Mouse (Mus musculus) MEL (cell line): ENCODE results near the gene Grb10. TPM values are rescaled to one million over a fixed set of nuclear protein-coding genes. Genes with fewer than 3 reads are reported as not detected.

Experiments used
- DNase-seq: peaks from one replicate; pipeline ENCODE4 v3.0.0; 2011; ENCODE audit warnings: low read depth, low spot score
- H3K27ac ChIP-seq: 2 replicates; pipeline ENCODE4 v1.5.1; 2012; ENCODE audit warnings: low read depth, mild to moderate bottlenecking, control low read depth, low read length, moderate library complexity; ENCODE audit not compliant: control insufficient read depth
- H3K27me3 ChIP-seq, 2 experiments: fragments of 150-350 bp in 1 of 2; sonication (generic) in 1 of 2; 2 replicates each; pipeline ENCODE4 v1.6.1; 2012; ENCODE audit warnings: low read length in 2 of 2, mild to moderate bottlenecking in 2 of 2, improper control_type of control experiment in 1 of 2, moderate library complexity in 1 of 2; ENCODE audit not compliant: insufficient read depth in 2 of 2, control insufficient read depth in 1 of 2
- H3K36me3 ChIP-seq, 2 experiments: 2 replicates each; pipeline ENCODE4 v1.6.1; 2012 to 2014; ENCODE audit warnings: low read length in 2 of 2, improper control_type of control experiment in 1 of 2, inconsistent platforms in 1 of 2, mild to moderate bottlenecking in 1 of 2; ENCODE audit not compliant: insufficient read depth in 2 of 2, control insufficient read depth in 1 of 2
- H3K4me1 ChIP-seq, 2 experiments: fragments of 150-350 bp in 1 of 2; sonication (generic) in 1 of 2; 2 replicates each; pipeline ENCODE4 v1.6.1; 2012; ENCODE audit warnings: low read length in 2 of 2, improper control_type of control experiment in 1 of 2, mild to moderate bottlenecking in 1 of 2; ENCODE audit not compliant: insufficient read depth in 2 of 2, control insufficient read depth in 1 of 2
- H3K4me3 ChIP-seq, 2 experiments: fragments of 150-350 bp in 1 of 2; sonication (generic) in 1 of 2; 2 replicates each; pipeline ENCODE4 v1.5.1; 2012; ENCODE audit warnings: low read depth in 2 of 2, low read length in 2 of 2, mild to moderate bottlenecking in 2 of 2, moderate library complexity in 2 of 2, control low read depth in 1 of 2, improper control_type of control experiment in 1 of 2; ENCODE audit not compliant: control insufficient read depth in 1 of 2, insufficient read depth in 1 of 2
- H3K79me2 ChIP-seq: 2 replicates; pipeline ENCODE4 v1.6.1; 2012; ENCODE audit warnings: mild to moderate bottlenecking, low read length, moderate library complexity; ENCODE audit not compliant: control insufficient read depth, poor library complexity, insufficient read depth
- H3K9ac ChIP-seq: 2 replicates; pipeline ENCODE4 v1.6.1; 2012; ENCODE audit warnings: low read depth, mild to moderate bottlenecking, control low read depth, low read length, moderate library complexity; ENCODE audit not compliant: control insufficient read depth, poor library complexity, severe bottlenecking
- H3K9me3 ChIP-seq: fragments of 150-350 bp; sonication (generic); replicated peaks from 2 replicates; pipeline ENCODE4 v1.6.1; 2012; ENCODE audit warnings: mild to moderate bottlenecking, low read length, improper control_type of control experiment, moderate library complexity; ENCODE audit not compliant: insufficient read depth
- BHLHE40 ChIP-seq: IDR thresholded peaks from 2 replicates; pipeline ENCODE4 v1.6.1; 2012; ENCODE audit warnings: low read depth, mild to moderate bottlenecking, inconsistent platforms, low read length, improper control_type of control experiment, borderline replicate concordance
- CHD1 ChIP-seq: IDR thresholded peaks from 2 replicates; pipeline ENCODE4 v1.6.1; 2012; ENCODE audit warnings: low read depth, mild to moderate bottlenecking, inconsistent platforms, low read length, improper control_type of control experiment
- CHD2 ChIP-seq: IDR thresholded peaks from 2 replicates; pipeline ENCODE4 v1.6.1; 2011; ENCODE audit warnings: low read length, improper control_type of control experiment
- CTCF ChIP-seq, 3 experiments: IDR thresholded peaks in 2 of 3; conservative IDR thresholded peaks in 1 of 3; 2 replicates each; pipeline ENCODE4 v1.5.1; 2011 to 2012; ENCODE audit warnings: low read length in 3 of 3, low read depth in 2 of 3, mild to moderate bottlenecking in 2 of 3, improper control_type of control experiment in 1 of 3, inconsistent platforms in 1 of 3, mixed read lengths in 1 of 3, moderate library complexity in 1 of 3; ENCODE audit not compliant: control insufficient read depth in 1 of 3, insufficient read depth in 1 of 3, poor library complexity in 1 of 3, severe bottlenecking in 1 of 3
- E2F4 ChIP-seq: IDR thresholded peaks from 2 replicates; pipeline ENCODE4 v1.6.1; 2011; ENCODE audit warnings: low read depth, low read length, improper control_type of control experiment, borderline replicate concordance
- ELF1 ChIP-seq: IDR thresholded peaks from 2 replicates; pipeline ENCODE4 v1.6.1; 2014; ENCODE audit warnings: low read depth, mild to moderate bottlenecking, inconsistent platforms, low read length, improper control_type of control experiment, moderate library complexity
- EP300 ChIP-seq, 2 experiments: IDR thresholded peaks; 2 replicates each; pipeline ENCODE4 v1.6.1; 2011; ENCODE audit warnings: improper control_type of control experiment in 2 of 2, low read length in 2 of 2, low read depth in 1 of 2, mild to moderate bottlenecking in 1 of 2
- ETS1 ChIP-seq: IDR thresholded peaks from 2 replicates; pipeline ENCODE4 v1.6.1; 2012; ENCODE audit warnings: low read depth, mild to moderate bottlenecking, inconsistent platforms, low read length, improper control_type of control experiment, moderate library complexity
- GABPA ChIP-seq: IDR thresholded peaks from 2 replicates; pipeline ENCODE4 v1.6.1; 2012; ENCODE audit warnings: low read depth, mild to moderate bottlenecking, inconsistent platforms, low read length, improper control_type of control experiment, moderate library complexity
- HCFC1 ChIP-seq: IDR thresholded peaks from 2 replicates; pipeline ENCODE4 v1.6.1; 2012; ENCODE audit warnings: low read depth, mild to moderate bottlenecking, inconsistent platforms, low read length, improper control_type of control experiment, moderate library complexity
- JUND ChIP-seq: IDR thresholded peaks from 2 replicates; pipeline ENCODE4 v1.6.1; 2011; ENCODE audit warnings: low read depth, mild to moderate bottlenecking, improper control_type of control experiment, low read length
- MAZ ChIP-seq: IDR thresholded peaks from 2 replicates; pipeline ENCODE4 v1.6.1; 2012; ENCODE audit warnings: low read depth, mild to moderate bottlenecking, inconsistent platforms, low read length, improper control_type of control experiment
- MEF2A ChIP-seq: IDR thresholded peaks from 2 replicates; pipeline ENCODE4 v1.6.1; 2014; ENCODE audit warnings: low read depth, mild to moderate bottlenecking, inconsistent platforms, low read length, improper control_type of control experiment; ENCODE audit not compliant: poor library complexity, insufficient replicate concordance, severe bottlenecking; ENCODE audit errors: extremely low read depth
- MXI1 ChIP-seq: IDR thresholded peaks from 2 replicates; pipeline ENCODE4 v1.6.1; 2011; ENCODE audit warnings: mild to moderate bottlenecking, low read depth, low read length, improper control_type of control experiment
- MYB ChIP-seq: IDR thresholded peaks from 2 replicates; pipeline ENCODE4 v1.6.1; 2011; ENCODE audit warnings: mild to moderate bottlenecking, low read depth, low read length, improper control_type of control experiment
- NELFE ChIP-seq: IDR thresholded peaks from 2 replicates; pipeline ENCODE4 v1.6.1; 2011; ENCODE audit warnings: low read depth, low read length, improper control_type of control experiment
- NRF1 ChIP-seq: IDR thresholded peaks from 2 replicates; pipeline ENCODE4 v1.6.1; 2014; ENCODE audit warnings: low read depth, mild to moderate bottlenecking, inconsistent platforms, low read length, improper control_type of control experiment, moderate library complexity; ENCODE audit not compliant: poor library complexity, insufficient read depth, severe bottlenecking
- POLR2A ChIP-seq, 2 experiments: IDR thresholded peaks; 2 replicates each; pipeline ENCODE4 v1.6.1; 2011 to 2012; ENCODE audit warnings: low read length in 2 of 2, mild to moderate bottlenecking in 2 of 2, control low read depth in 1 of 2, improper control_type of control experiment in 1 of 2, low read depth in 1 of 2, moderate library complexity in 1 of 2; ENCODE audit not compliant: control insufficient read depth in 1 of 2, insufficient read depth in 1 of 2, poor library complexity in 1 of 2
- POLR2AphosphoS2 ChIP-seq: IDR thresholded peaks from 2 replicates; pipeline ENCODE4 v1.6.1; 2011; ENCODE audit warnings: low read length, improper control_type of control experiment
- POLR2AphosphoS5 ChIP-seq: IDR thresholded peaks from 2 replicates; pipeline ENCODE4 v1.6.1; 2012; ENCODE audit warnings: low read depth, borderline replicate concordance, mild to moderate bottlenecking, inconsistent platforms, low read length, moderate library complexity, mixed read lengths
- RAD21 ChIP-seq: IDR thresholded peaks from 2 replicates; pipeline ENCODE4 v1.6.1; 2011; ENCODE audit warnings: mild to moderate bottlenecking, low read depth, low read length, improper control_type of control experiment
- TAL1 ChIP-seq: IDR thresholded peaks from 2 replicates; pipeline ENCODE4 v1.6.1; 2012; ENCODE audit warnings: mild to moderate bottlenecking, inconsistent platforms, low read length, moderate library complexity, mixed read lengths
- TCF12 ChIP-seq: IDR thresholded peaks from 2 replicates; pipeline ENCODE4 v1.6.1; 2014; ENCODE audit warnings: low read depth, mild to moderate bottlenecking, inconsistent platforms, low read length, improper control_type of control experiment, moderate library complexity
- USF2 ChIP-seq, 2 experiments: IDR thresholded peaks; 2 replicates each; pipeline ENCODE4 v1.6.1; 2011 to 2012; ENCODE audit warnings: improper control_type of control experiment in 2 of 2, low read length in 2 of 2, borderline replicate concordance in 1 of 2, inconsistent platforms in 1 of 2, low read depth in 1 of 2, mild to moderate bottlenecking in 1 of 2; ENCODE audit not compliant: insufficient read depth in 1 of 2
- ZNF384 ChIP-seq: IDR thresholded peaks from 2 replicates; pipeline ENCODE4 v1.6.1; 2012; ENCODE audit warnings: low read depth, mild to moderate bottlenecking, inconsistent platforms, low read length, improper control_type of control experiment
- polyA plus RNA-seq, 2 experiments: library from polyadenylated mRNA; stranded (reverse) in 1 of 2; unstranded in 1 of 2; fragments of >175 nt in 1 of 2; fragments of >200 nt in 1 of 2; gene quantifications; 2 replicates each; pipeline versions ENCODE4 v1.2.1 to v1.2.4; 2012; ENCODE audit warnings: low replicate concordance in 2 of 2, low read depth in 1 of 2; ENCODE audit not compliant: insufficient read length in 2 of 2, insufficient read depth in 1 of 2, missing spikeins in 1 of 2
- total RNA-seq: library from RNA; depleted of rRNA; stranded (reverse); fragments of 300-350 nt; gene quantifications from 2 replicates; pipeline ENCODE4 v1.2.3, GENCODE M21; 2012

Grb10 gene
- total and polyA plus RNA-seq, 3 experiments = not detected

- H3K36me3 ChIP-seq = peaks cover 0 to 5% of the 10 kb centered on the region in 2 experiments; a peak in 1 of 4 replicates
Measured at GRCm38 (mm10) chr11:11970246-11970645, 68.2 kb downstream of the Grb10 start.

DNA sequence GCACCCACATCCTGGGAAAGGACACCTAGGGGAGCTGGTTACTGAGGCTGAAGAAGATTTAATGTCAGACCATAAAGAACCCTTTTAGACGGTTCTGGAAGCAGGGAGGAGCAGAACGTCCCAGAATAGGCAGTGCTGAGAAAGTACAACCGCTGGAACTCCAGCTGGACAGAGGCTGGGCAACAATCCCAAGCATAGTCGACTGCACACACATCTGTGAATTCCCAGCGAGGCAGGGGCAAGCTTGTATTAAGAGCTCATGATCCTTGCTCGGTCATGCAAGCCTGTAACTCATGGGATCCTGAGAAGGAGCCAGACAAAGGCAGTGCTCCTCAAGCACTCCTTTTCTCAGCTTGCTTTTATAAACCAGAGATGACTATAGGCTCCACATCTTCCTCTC, 69.7 kb downstream of the Grb10 start:
- no peaks in the 10 kb centered on the region for H3K4me1 ChIP-seq
- H3K27ac ChIP-seq = no peak overlapping the region
- no peak overlapping the region for H3K4me3 ChIP-seq
- TF ChIP-seq RAD21 = no peak
- no peak for TF ChIP-seq MYB
- TF ChIP-seq HCFC1 = no peak
- TF ChIP-seq ZNF384 = no peak
- TF ChIP-seq ELF1 = no peak
- no peak for TF ChIP-seq TCF12
- TF ChIP-seq, all 39 proteins: peak for 0
- Histone ChIP-seq H3K27me3 (peaks cover 6% of the 10 kb centered on the region in 2 experiments; a peak in 1 of 4 replicates), H3K79me2 (no peaks in the 10 kb centered on the region), H3K36me3 (peaks cover 0 to 2% of the 10 kb centered on the region in 2 experiments; a peak in 1 of 4 replicates), H3K9ac (no peak overlapping the region), H3K9me3 (no peaks in the 10 kb centered on the region)
- DNase-seq = no peak

More at GRCm38 (mm10) chr11:11970246-11970645, 68.2 kb downstream of the Grb10 start:
- Histone ChIP-seq H3K27ac (no peak overlapping the region), H3K4me3 (no peak overlapping the region), H3K9ac (no peak overlapping the region), H3K9me3 (no peaks in the 10 kb centered on the region), H3K79me2 (no peaks in the 10 kb centered on the region), H3K27me3 (peaks cover 7 to 12% of the 10 kb centered on the region in 2 experiments; a peak in 2 of 4 replicates), H3K4me1 (no peaks in the 10 kb centered on the region)
- DNase-seq = no peak
- TF ChIP-seq ZNF384 = no peak
- no peak for TF ChIP-seq TCF12
- TF ChIP-seq MEF2A = no peak
- no peak for TF ChIP-seq HCFC1
- TF ChIP-seq POLR2AphosphoS5 = no peak
- no peak for TF ChIP-seq CTCF (IDR thresholded peaks at IDR 0.05 in 2 of 3, conservative IDR thresholded peaks at IDR 0.05 in 1 of 3; ENCODE audit: control insufficient read depth in 1 of 3, insufficient read depth in 1 of 3, low read depth in 2 of 3, low read length in 3 of 3, poor library complexity in 1 of 3, severe bottlenecking in 1 of 3)
- no peak for TF ChIP-seq NELFE
- no peak for TF ChIP-seq JUND

DNA sequence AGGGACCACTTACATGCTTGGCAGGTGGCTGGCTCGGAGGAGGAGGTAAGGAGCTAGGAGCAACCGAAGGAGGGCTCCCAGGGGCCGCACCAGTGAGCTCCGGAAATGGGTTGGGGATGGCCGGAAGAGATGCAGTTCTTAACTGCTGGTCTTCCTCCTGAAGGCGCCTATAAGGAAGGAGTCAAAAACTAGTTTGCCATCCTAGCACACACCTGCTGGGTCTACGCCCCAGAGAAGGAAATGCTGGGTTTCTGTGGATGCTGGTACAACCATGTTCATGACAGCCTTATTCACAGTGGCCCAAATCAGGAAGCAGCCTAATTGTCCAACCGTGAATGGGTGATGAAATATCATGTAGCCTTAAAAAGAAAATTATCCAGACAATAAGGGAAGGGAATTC, 71.0 kb downstream of the Grb10 start:
- Histone ChIP-seq H3K27ac (no peak overlapping the region), H3K27me3 (peaks cover 6% of the 10 kb centered on the region in 2 experiments; a peak in 1 of 4 replicates), H3K4me3 (no peak overlapping the region), H3K9me3 (no peaks in the 10 kb centered on the region), H3K4me1 (no peaks in the 10 kb centered on the region), H3K79me2 (no peaks in the 10 kb centered on the region), H3K9ac (no peak overlapping the region), H3K36me3 (peaks cover 0 to under 1% of the 10 kb centered on the region in 2 experiments; a peak in 1 of 4 replicates)
- no peak for DNase-seq
- no peak for TF ChIP-seq NRF1
- no peak for TF ChIP-seq E2F4
- no peak for TF ChIP-seq BHLHE40
- TF ChIP-seq TAL1 = no peak
- no peak for TF ChIP-seq ETS1
- no peak for TF ChIP-seq MAZ
- TF ChIP-seq POLR2AphosphoS2 = no peak
- TF ChIP-seq RAD21 = no peak
- TF ChIP-seq POLR2A (IDR thresholded peaks at IDR 0.05; ENCODE audit: control insufficient read depth in 1 of 2, insufficient read depth in 1 of 2, low read depth in 1 of 2, low read length in 2 of 2, poor library complexity in 1 of 2) = no peak
- TF ChIP-seq CHD1 = no peak
- TF ChIP-seq CHD2 = no peak
- no peak for TF ChIP-seq EP300 (IDR thresholded peaks at IDR 0.05; ENCODE audit: low read depth in 1 of 2, low read length in 2 of 2)
- no peak for TF ChIP-seq TCF12
- no peak for TF ChIP-seq JUND
- TF ChIP-seq GABPA = no peak
- TF ChIP-seq USF2 (IDR thresholded peaks at IDR 0.05; ENCODE audit: borderline replicate concordance in 1 of 2, insufficient read depth in 1 of 2, low read depth in 1 of 2, low read length in 2 of 2) = no peak
- no peak for TF ChIP-seq ZNF384
- no peak for TF ChIP-seq MXI1
